Mouse (Mus musculus) bone marrow macrophage, adult 2 months (primary cell): Measurements from ENCODE around the gene Theg.

ENCODE experiments used
- CTCF ChIP-seq: IDR thresholded peaks from 2 replicates; pipeline ENCODE4 v1.5.1; 2012; ENCODE audit warnings: low read depth, mild to moderate bottlenecking, low read length, moderate library complexity
- POLR2A ChIP-seq: IDR thresholded peaks from 2 replicates; pipeline ENCODE4 v1.6.1; 2012; ENCODE audit warnings: mild to moderate bottlenecking, low read depth, low read length, borderline replicate concordance

DNA sequence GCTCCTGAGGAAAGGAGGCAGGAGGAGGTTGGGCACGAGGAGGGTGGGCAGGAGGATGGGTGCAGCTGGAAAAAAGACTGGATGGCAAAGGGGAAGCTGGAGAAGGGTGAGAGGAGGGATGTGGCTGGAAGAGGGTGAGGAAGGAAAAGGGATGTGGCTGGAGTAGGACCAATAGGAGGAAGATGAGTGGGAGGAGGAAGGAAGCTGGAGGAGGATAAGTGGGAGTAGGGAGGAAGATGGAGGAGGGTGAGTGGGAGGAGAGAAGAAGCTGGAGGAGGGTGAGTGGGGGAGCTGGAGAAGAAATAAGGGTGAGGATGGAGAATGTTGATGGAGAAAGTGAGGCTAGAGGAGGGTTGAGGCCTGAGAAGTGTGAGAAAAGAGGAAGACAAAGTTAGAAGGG is 51.7 kb downstream of the Theg start:
- no peak for TF ChIP-seq CTCF
- no peak for TF ChIP-seq POLR2A
